Mouse (Mus musculus): ENCODE results near the gene Zfp58. TPM values are rescaled to one million over a fixed set of nuclear protein-coding genes. Genes with fewer than 3 reads are reported as not detected.
"Not testable (repeated sequence)": the region's sequence is repeated elsewhere in the genome, so short reads cannot be mapped to it uniquely, and the experiment has no call there.

Zfp58 gene
- 11.4 and 12.7 TPM in 2 replicates for polyA plus RNA-seq (2015; fragmentation: Nextera tagmentation; extraction: Ambion mirVana)

GRCm38 (mm10) chr13:67500084-67500719 lies at the start of gene Zfp58:
Gene Zfp58 (minus strand): TSS chr13:67500555.
- DNase-seq (ENCODE audit: low spot score) = peak; percentile 86

GRCm38 (mm10) chr13:67545941-67546340 lies 45.6 kb upstream of the Zfp58 start:
- no peak for DNase-seq (ENCODE audit: low spot score)

GRCm38 (mm10) chr13:67527049-67527730 lies 26.8 kb upstream of the Zfp58 start:
- DNase-seq (ENCODE audit: low spot score) = no peak

GRCm38 (mm10) chr13:67525753-67526410 lies 25.5 kb upstream of the Zfp58 start, which contains the start of the genes Gm26965 and Zfp87:
Gene Gm26965 (minus strand): TSS chr13:67526151.
Gene Zfp87 (minus strand): TSS chr13:67526177.
- peak; percentile 97 for DNase-seq (ENCODE audit: low spot score)

GRCm38 (mm10) chr13:67500908-67501307 lies 553 bp upstream of the Zfp58 start:
- no peak for DNase-seq (ENCODE audit: low spot score)

- DNase-seq (ENCODE audit: low spot score) = no peak
These were observed 4.7 kb downstream of the Zfp58 start for GRCm38 (mm10) chr13:67495631-67496030.

GRCm38 (mm10) chr13:67484424-67484811 lies 15.9 kb downstream of the Zfp58 start:
- DNase-seq (ENCODE audit: low spot score) = no peak

GRCm38 (mm10) chr13:67483625-67484423 lies 16.5 kb downstream of the Zfp58 start, which contains the start of gene Zfp874b:
Gene Zfp874b (minus strand): TSS chr13:67484258.
- DNase-seq (ENCODE audit: low spot score) = peak; percentile 92

- DNase-seq (ENCODE audit: low spot score) = peak; percentile 23
These were observed 18.8 kb downstream of the Zfp58 start for GRCm38 (mm10) chr13:67481528-67481927.

- DNase-seq (ENCODE audit: low spot score) = no peak
These were observed 31.1 kb downstream of the Zfp58 start for GRCm38 (mm10) chr13:67469274-67469673.

GRCm38 (mm10) chr13:67463506-67464185 lies 36.7 kb downstream of the Zfp58 start:
- DNase-seq (ENCODE audit: low spot score) = not testable (repeated sequence)

GRCm38 (mm10) chr13:67452021-67452309 lies 48.4 kb downstream of the Zfp58 start:
- no peak for DNase-seq (ENCODE audit: low spot score)

- DNase-seq (ENCODE audit: low spot score) = peak; percentile 90
These were observed 49.0 kb downstream of the Zfp58 start, which contains the start of gene Zfp874a for GRCm38 (mm10) chr13:67451172-67452020. Gene Zfp874a (minus strand): TSS chr13:67451624.

Other genes with a start within 250 kb of the Zfp58 start
- gene Zfp458, start 222.1 kb downstream of the Zfp58 start, polyA plus RNA-seq (2015; fragmentation: Nextera tagmentation; extraction: Ambion mirVana) = 1.6 and 1.7 TPM in 2 replicates
- gene Zfp457, start 194.1 kb downstream of the Zfp58 start, polyA plus RNA-seq (2015; fragmentation: Nextera tagmentation; extraction: Ambion mirVana) = 1.0 and 1.2 TPM in 2 replicates
- gene Zfp595, start 168.0 kb downstream of the Zfp58 start, polyA plus RNA-seq (2015; fragmentation: Nextera tagmentation; extraction: Ambion mirVana) = 2.7 TPM in 2 replicates
- 0.35 TPM in 1 of 2 replicates, not detected in the other for gene Gm28044, start 140.0 kb downstream of the Zfp58 start, polyA plus RNA-seq (2015; fragmentation: Nextera tagmentation; extraction: Ambion mirVana)
- 1.7 and 2.1 TPM in 2 replicates for gene Zfp953, start 139.9 kb downstream of the Zfp58 start, polyA plus RNA-seq (2015; fragmentation: Nextera tagmentation; extraction: Ambion mirVana)
- 0.64 and 0.81 TPM in 2 replicates for gene Gm28041, start 124.8 kb downstream of the Zfp58 start, polyA plus RNA-seq (2015; fragmentation: Nextera tagmentation; extraction: Ambion mirVana)
- gene Zfp456, start 124.7 kb downstream of the Zfp58 start, polyA plus RNA-seq (2015; fragmentation: Nextera tagmentation; extraction: Ambion mirVana) = 1.7 and 1.9 TPM in 2 replicates
- gene Zfp429, start 100.7 kb downstream of the Zfp58 start, polyA plus RNA-seq (2015; fragmentation: Nextera tagmentation; extraction: Ambion mirVana) = 8.7 and 9.1 TPM in 2 replicates
- gene Zfp459, start 79.1 kb downstream of the Zfp58 start, polyA plus RNA-seq (2015; fragmentation: Nextera tagmentation; extraction: Ambion mirVana) = 2.2 and 2.3 TPM in 2 replicates
- gene Zfp874a, start 48.9 kb downstream of the Zfp58 start, polyA plus RNA-seq (2015; fragmentation: Nextera tagmentation; extraction: Ambion mirVana) = 6.6 and 7.7 TPM in 2 replicates
- gene Zfp874b, start 16.3 kb downstream of the Zfp58 start, polyA plus RNA-seq (2015; fragmentation: Nextera tagmentation; extraction: Ambion mirVana) = 4.3 and 5.7 TPM in 2 replicates
- gene Gm26965, start 25.6 kb upstream of the Zfp58 start, polyA plus RNA-seq (2015; fragmentation: Nextera tagmentation; extraction: Ambion mirVana) = not detected in 2 replicates
- 43.2 and 54.1 TPM in 2 replicates for gene Zfp87, start 25.6 kb upstream of the Zfp58 start, polyA plus RNA-seq (2015; fragmentation: Nextera tagmentation; extraction: Ambion mirVana)
- 13.5 and 14.0 TPM in 2 replicates for gene Zfp748, start 53.3 kb upstream of the Zfp58 start, polyA plus RNA-seq (2015; fragmentation: Nextera tagmentation; extraction: Ambion mirVana)
- 5.0 and 5.3 TPM in 2 replicates for gene Zfp729b, start 109.2 kb upstream of the Zfp58 start, polyA plus RNA-seq (2015; fragmentation: Nextera tagmentation; extraction: Ambion mirVana)
- gene Gm49345, start 137.2 kb upstream of the Zfp58 start, polyA plus RNA-seq (2015; fragmentation: Nextera tagmentation; extraction: Ambion mirVana) = not detected in 2 replicates
- 3.2 and 3.9 TPM in 2 replicates for gene Zfp729a, start 137.2 kb upstream of the Zfp58 start, polyA plus RNA-seq (2015; fragmentation: Nextera tagmentation; extraction: Ambion mirVana)
- gene Zfp738, start 186.5 kb upstream of the Zfp58 start, polyA plus RNA-seq (2015; fragmentation: Nextera tagmentation; extraction: Ambion mirVana) = 7.8 and 9.0 TPM in 2 replicates
- 3.7 and 3.8 TPM in 2 replicates for gene Zfp65, start 228.6 kb upstream of the Zfp58 start, polyA plus RNA-seq (2015; fragmentation: Nextera tagmentation; extraction: Ambion mirVana)